Mouse (Mus musculus) erythroblast, embryonic 14.5 days (primary cell): Measurements from ENCODE around the gene Gm5460. TPM values are rescaled to one million over a fixed set of nuclear protein-coding genes. Genes with fewer than 3 reads are reported as not detected.

ENCODE experiments used
- H3K27me3 ChIP-seq: 2 replicates; pipeline ENCODE4 v1.6.1; 2012; ENCODE audit warnings: inconsistent platforms; ENCODE audit not compliant: control insufficient read depth
- H3K36me3 ChIP-seq: 2 replicates; pipeline ENCODE4 v1.6.1; 2012; ENCODE audit warnings: mild to moderate bottlenecking, inconsistent platforms; ENCODE audit not compliant: control insufficient read depth
- H3K4me1 ChIP-seq: 2 replicates; pipeline ENCODE4 v1.6.1; 2012; ENCODE audit warnings: inconsistent platforms; ENCODE audit not compliant: control insufficient read depth
- H3K4me3 ChIP-seq: replicated peaks from 2 replicates; pipeline ENCODE3; 2012; ENCODE audit warnings: moderate library complexity, mild to moderate bottlenecking, inconsistent platforms
- H3K9me3 ChIP-seq: 2 replicates; pipeline ENCODE4 v1.6.1; 2012; ENCODE audit warnings: low read length, inconsistent platforms, mixed read lengths; ENCODE audit not compliant: control insufficient read depth
- GATA1 ChIP-seq: IDR thresholded peaks from 2 replicates; pipeline ENCODE4 v1.6.1; 2012; ENCODE audit warnings: low read length, inconsistent platforms, mixed read lengths
- TAL1 ChIP-seq: IDR thresholded peaks from 3 replicates; pipeline ENCODE4 v1.6.1; 2012; ENCODE audit warnings: low read length, inconsistent platforms, mixed read lengths
- polyA plus RNA-seq: library from polyadenylated mRNA; stranded (reverse); fragments of >175 nt; gene quantifications from 2 replicates; pipeline ENCODE4 v1.2.3, GENCODE M21; 2012

The Gm5460 gene
- polyA plus RNA-seq, 1 experiment = not detected

DNA sequence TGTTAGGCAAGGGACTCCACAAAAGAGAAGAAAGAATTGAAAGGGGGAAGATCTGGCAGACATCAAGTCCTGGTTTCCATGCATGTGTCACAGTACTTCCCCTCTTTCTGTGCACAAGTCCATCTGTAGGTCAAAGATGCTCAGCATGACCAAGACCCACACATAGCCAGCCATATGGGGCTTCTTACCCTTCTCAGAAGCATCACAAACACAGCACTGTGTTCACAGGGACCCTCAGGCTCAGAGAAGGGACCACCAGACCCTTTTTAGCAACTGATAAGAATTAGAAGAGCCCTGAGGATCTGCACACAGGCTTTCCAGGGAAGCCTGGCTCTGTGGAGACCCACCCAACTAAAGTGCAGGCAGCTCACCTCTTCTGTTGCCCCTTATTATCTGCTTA, 16.5 kb upstream of the Gm5460 start:
- Histone ChIP-seq H3K4me1 (no peaks in the 10 kb centered on the region), H3K4me3 (no peak overlapping the region), H3K9me3 (no peaks in the 10 kb centered on the region), H3K36me3 (no peaks in the 10 kb centered on the region), H3K27me3 (no peaks in the 10 kb centered on the region)
- TF ChIP-seq TAL1 = no peak
- no peak for TF ChIP-seq GATA1

DNA sequence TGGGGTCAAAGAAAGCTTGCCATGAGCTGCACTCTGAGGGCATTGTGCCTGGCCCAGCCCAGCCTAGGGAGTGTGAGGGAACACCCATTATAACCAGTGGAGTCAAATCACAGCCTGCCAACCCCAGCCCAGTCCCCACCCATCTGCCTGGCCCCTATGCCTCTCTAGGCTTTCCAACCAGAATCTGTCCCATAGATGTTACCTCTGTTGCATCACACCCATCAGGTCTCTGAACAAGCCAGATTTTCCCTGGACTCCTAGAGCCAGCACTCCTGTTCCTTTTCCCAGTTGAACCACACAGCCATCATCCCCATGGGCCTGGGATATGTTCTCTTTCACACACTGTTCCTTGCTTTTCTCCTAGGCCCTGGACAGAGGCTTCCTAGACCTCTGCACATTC, 15.1 kb upstream of the Gm5460 start:
- no peak overlapping the region for H3K4me3 ChIP-seq
- no peaks in the 10 kb centered on the region for H3K9me3 ChIP-seq
- no peaks in the 10 kb centered on the region for H3K4me1 ChIP-seq
- TF ChIP-seq TAL1 (no peak), GATA1 (no peak)
- no peaks in the 10 kb centered on the region for H3K36me3 ChIP-seq
- H3K27me3 ChIP-seq = no peaks in the 10 kb centered on the region

DNA sequence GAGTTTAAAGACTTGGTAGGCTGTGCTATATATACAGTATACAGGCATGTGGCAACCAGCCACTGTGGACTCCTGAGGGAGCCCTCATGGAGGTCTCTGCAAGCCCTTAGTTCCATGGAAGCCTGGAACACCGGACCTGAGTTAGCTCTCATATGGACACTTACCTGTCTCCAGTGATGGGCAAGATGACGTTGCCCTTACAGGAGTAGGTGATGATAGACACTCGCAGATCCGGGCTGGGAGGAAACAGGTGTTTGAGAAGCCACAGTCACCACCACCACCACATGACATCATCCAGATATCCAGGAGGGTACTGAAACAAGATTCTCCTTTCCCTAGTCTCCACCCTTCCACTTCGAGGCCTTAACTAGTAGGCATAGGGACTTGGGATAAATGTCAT, 14.2 kb upstream of the Gm5460 start:
- Histone ChIP-seq H3K9me3 (no peaks in the 10 kb centered on the region), H3K27me3 (no peaks in the 10 kb centered on the region), H3K4me3 (no peak overlapping the region), H3K4me1 (no peaks in the 10 kb centered on the region), H3K36me3 (no peaks in the 10 kb centered on the region)
- TF ChIP-seq TAL1 (no peak), GATA1 (no peak)

DNA sequence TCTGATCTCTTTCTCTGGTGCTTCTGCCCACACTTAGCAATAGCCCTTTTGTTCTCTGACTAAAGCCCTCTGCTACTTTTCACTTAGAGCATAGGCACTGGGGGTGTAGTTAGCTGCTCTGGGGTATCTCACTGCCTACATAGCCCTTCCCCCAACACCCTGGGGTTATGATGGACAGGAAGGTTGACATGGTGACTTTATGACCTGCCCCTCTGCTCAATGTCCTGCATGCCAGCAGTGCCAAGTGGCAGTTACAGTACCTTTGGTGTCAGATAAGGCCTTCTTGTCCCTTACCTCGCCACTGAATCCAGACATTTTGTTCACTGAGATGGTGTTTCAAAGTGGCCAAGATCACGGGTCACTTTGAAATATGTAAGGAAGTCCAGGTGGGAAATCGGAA, 1.5 kb upstream of the Gm5460 start, which contains the start of gene Gm30083:
Gene Gm30083, minus strand, starts transcription at position 120 of the 400 bp plus-strand sequence.
- TF ChIP-seq TAL1 (no peak), GATA1 (no peak)
- Histone ChIP-seq H3K36me3 (no peaks in the 10 kb centered on the region), H3K4me3 (no peak within 1 kb of the TSS), H3K27me3 (no peaks in the 10 kb centered on the region), H3K9me3 (no peaks in the 10 kb centered on the region; the same call in 1 of the 2 replicates), H3K4me1 (no peaks in the 10 kb centered on the region)

DNA sequence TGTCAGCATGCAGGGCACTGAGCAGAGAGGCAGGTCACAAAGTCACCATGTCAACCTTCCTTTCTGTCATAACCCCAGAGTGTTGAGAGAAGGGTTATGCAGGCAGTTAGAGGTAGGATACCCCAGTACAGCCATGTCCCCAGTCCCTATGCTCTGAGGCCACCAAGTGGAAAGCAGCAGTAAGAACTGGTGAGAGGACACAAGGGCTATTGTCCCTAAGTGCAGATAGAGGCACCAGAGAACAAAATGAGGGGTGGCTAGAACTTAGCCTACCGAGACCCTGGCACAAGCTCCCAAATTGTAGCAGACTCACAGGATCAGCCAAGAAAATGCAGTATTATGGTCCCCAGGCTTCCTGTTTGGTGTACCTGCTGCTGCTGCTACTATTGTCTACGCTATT, 380 bp downstream of the Gm5460 start:
- Histone ChIP-seq H3K4me1 (no peaks in the 10 kb centered on the region), H3K36me3 (no peaks in the 10 kb centered on the region), H3K4me3 (no peak overlapping the region), H3K27me3 (no peaks in the 10 kb centered on the region), H3K9me3 (no peaks in the 10 kb centered on the region; the same call in 1 of the 2 replicates)
- TF ChIP-seq TAL1 (no peak), GATA1 (no peak)

DNA sequence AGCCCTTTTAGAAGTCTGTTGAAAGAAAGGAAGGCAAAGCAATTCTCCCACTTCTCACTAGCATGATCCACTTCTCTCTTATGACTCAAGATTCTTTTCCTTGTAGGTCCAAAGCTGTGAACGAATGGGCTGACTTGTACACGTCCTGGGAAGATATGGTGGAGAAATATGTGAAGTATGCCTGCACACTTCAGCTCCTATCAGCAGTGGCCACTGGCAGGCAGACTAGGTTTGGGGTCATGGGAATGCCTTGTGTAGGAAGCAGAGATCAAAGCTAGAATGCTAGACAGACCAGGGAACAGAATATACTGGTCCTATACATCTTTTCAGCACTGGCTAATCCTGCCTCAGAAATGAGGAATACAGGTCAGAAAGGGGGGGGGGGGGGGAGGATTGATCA, 10.2 kb downstream of the Gm5460 start:
- Histone ChIP-seq H3K9me3 (no peaks in the 10 kb centered on the region; the same call in 1 of the 2 replicates), H3K36me3 (no peaks in the 10 kb centered on the region), H3K4me3 (no peak overlapping the region), H3K27me3 (no peaks in the 10 kb centered on the region), H3K4me1 (no peaks in the 10 kb centered on the region)
- TF ChIP-seq GATA1 = no peak
- no peak for TF ChIP-seq TAL1

DNA sequence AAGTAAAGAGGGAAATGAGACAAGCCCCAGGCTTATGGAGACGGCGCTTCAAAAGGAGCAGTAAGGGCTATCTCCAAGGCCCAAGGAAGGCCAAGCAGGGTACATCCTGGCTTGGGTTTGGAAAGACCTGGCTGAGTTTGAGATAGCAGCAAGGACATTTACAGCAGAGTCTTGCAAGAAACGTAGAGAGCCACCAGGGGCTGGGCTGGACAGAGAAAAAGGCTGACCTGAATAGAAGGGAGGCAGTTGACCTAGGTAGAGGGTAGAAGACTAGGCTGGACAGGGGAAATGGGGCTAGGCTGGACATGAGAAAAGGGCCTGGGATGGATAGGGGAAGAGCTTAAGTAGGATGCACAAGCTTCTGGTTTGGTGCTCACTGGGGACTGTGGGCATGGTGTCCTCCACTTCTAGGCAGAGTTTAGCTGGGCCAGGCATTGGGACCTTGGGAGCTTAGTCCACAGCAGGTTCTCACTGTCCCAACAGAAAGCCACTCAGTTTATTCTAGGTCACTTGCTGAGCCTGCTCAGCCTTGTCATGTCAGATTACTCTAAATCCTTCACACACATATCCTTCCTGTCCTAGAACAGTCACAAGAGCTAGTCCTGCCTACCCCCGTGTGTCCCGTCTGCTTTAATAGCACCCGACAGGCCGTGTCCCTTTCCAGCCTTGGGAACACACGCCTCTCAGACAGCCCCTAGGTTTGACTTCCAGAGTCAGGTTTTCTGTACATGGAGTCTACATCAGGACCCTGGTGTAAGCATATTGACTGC, 17.5 kb downstream of the Gm5460 start:
- Histone ChIP-seq H3K27me3 (no peaks in the 10 kb centered on the region), H3K4me3 (no peak overlapping the region), H3K9me3 (no peaks in the 10 kb centered on the region), H3K4me1 (no peaks in the 10 kb centered on the region), H3K36me3 (no peaks in the 10 kb centered on the region)
- TF ChIP-seq TAL1 = no peak
- no peak for TF ChIP-seq GATA1

DNA sequence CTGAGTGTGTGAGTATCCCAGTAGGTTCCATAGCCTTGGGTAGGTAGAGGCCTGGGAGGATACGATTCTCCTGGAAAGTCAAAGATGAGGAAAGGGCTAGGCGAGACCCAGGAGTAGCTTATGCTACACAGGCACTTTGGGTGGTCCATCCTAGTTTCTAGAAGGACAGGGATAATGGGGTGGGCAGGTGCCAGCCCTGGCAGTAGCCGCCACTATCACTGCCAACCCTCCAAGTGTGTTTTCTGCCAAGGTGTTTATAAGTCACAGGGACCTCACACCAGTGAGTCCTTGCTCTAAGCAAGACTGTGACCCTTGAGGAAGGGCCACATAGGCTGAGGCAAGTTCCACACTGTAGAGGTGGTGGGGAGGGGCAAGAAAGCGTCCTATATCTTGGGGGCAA, 24.7 kb downstream of the Gm5460 start:
- Histone ChIP-seq H3K9me3 (no peaks in the 10 kb centered on the region; the same call in 1 of the 2 replicates), H3K36me3 (no peaks in the 10 kb centered on the region), H3K4me1 (no peaks in the 10 kb centered on the region), H3K27me3 (no peaks in the 10 kb centered on the region), H3K4me3 (no peak overlapping the region)
- TF ChIP-seq TAL1 = no peak
- TF ChIP-seq GATA1 = no peak

DNA sequence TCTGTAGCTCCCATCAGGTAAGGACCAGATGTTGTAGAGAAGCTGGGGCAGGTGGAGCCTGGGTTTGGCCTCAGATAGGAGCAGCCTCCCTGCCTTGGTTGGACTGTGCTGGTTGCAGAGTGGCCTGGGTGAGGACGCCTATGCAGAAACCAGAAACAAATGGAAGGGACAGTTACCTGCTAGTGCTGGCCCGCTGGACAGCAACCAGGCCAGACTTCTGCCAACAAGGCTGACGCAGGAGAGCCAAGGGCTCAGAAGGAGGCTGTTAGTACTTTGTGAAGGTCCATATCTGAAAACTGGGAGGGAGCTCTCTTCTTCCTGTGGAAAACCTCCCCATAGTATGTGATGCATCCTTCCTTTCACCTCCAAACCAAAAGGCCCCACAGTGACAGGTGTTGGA, 26.8 kb downstream of the Gm5460 start:
- TF ChIP-seq GATA1 = no peak
- no peak for TF ChIP-seq TAL1

More for the DNA sequence above, 26.8 kb downstream of the Gm5460 start:
- Histone ChIP-seq H3K4me3 (no peak overlapping the region), H3K27me3 (no peaks in the 10 kb centered on the region), H3K4me1 (no peaks in the 10 kb centered on the region), H3K9me3 (no peaks in the 10 kb centered on the region; the same call in 1 of the 2 replicates), H3K36me3 (no peaks in the 10 kb centered on the region)
